Mouse (Mus musculus): Measurements from ENCODE around the gene Lenep. TPM values are rescaled to one million over a fixed set of nuclear protein-coding genes. Genes with fewer than 3 reads are reported as not detected.
A peak's percentile ranks its signal among the peaks of the same experiment; 100 is the strongest.

The Lenep gene
- total RNA-seq, 2 experiments from 2014 or later: 3.5 TPM; not detected in 1

- no peak for DNase-seq (ENCODE audit: low spot score in 2 of 2)
Observed at GRCm38 (mm10) chr3:89379388-89380131, 23.0 kb downstream of the Lenep start.

- peak; percentile 74 to 79 for DNase-seq (ENCODE audit: low spot score in 2 of 2)
Observed at GRCm38 (mm10) chr3:89378394-89379067, 24.1 kb downstream of the Lenep start.

GRCm38 (mm10) chr3:89377831-89378230 is 24.8 kb downstream of the Lenep start:
- DNase-seq (ENCODE audit: low spot score in 2 of 2): peak in 1 of 2 experiments; percentile 21

GRCm38 (mm10) chr3:89373581-89374231 is 28.9 kb downstream of the Lenep start:
- no peak for DNase-seq (ENCODE audit: low spot score in 2 of 2)

GRCm38 (mm10) chr3:89367338-89367737 is 35.3 kb downstream of the Lenep start:
- no peak for DNase-seq (ENCODE audit: low spot score in 2 of 2)

- no peak for DNase-seq (ENCODE audit: low spot score in 2 of 2)
Observed at GRCm38 (mm10) chr3:89365486-89366414, 36.8 kb downstream of the Lenep start.

GRCm38 (mm10) chr3:89365153-89365485 is 37.5 kb downstream of the Lenep start, which contains the start of gene Dcst1:
TSS of gene Dcst1 (minus strand) at chr3:89365253.
- DNase-seq (ENCODE audit: low spot score in 2 of 2): no peak

- no peak for DNase-seq (ENCODE audit: low spot score in 2 of 2)
Observed at GRCm38 (mm10) chr3:89364631-89365030, 38.0 kb downstream of the Lenep start.

GRCm38 (mm10) chr3:89361675-89362074 is 40.9 kb downstream of the Lenep start, which contains the start of gene Dcst2:
TSS of gene Dcst2 (plus strand) at chr3:89361975.
- DNase-seq (ENCODE audit: low spot score in 2 of 2): no peak

- no peak for DNase-seq (ENCODE audit: low spot score in 2 of 2)
Observed at GRCm38 (mm10) chr3:89360237-89360636, 42.4 kb downstream of the Lenep start.

GRCm38 (mm10) chr3:89359630-89360029 is 43.0 kb downstream of the Lenep start:
- peak in 1 of 2 experiments; percentile 8 for DNase-seq (ENCODE audit: low spot score in 2 of 2)

- peak in 1 of 2 experiments; percentile 8 for DNase-seq (ENCODE audit: low spot score in 2 of 2)
Observed at GRCm38 (mm10) chr3:89356029-89356428, 46.6 kb downstream of the Lenep start.

GRCm38 (mm10) chr3:89355512-89355902 is 47.1 kb downstream of the Lenep start:
- peak in 1 of 2 experiments; percentile 8 for DNase-seq (ENCODE audit: low spot score in 2 of 2)

- peak; percentile 89 to 90 for DNase-seq (ENCODE audit: low spot score in 2 of 2)
Observed at GRCm38 (mm10) chr3:89354816-89355511, 47.6 kb downstream of the Lenep start.

- no peak for DNase-seq (ENCODE audit: low spot score in 2 of 2)
Observed at GRCm38 (mm10) chr3:89351271-89351670, 51.3 kb downstream of the Lenep start.

Other genes starting within 250 kb of the Lenep start
- 10 to 100 TPM; 30.9 to 35.1 TPM for gene Hcn3, start 242.6 kb downstream of the Lenep start, total RNA-seq (2021)
- 10 to 100 TPM; 52.0 to 55.9 TPM for gene Clk2, start 238.0 kb downstream of the Lenep start, total RNA-seq (2021)
- gene Scamp3, start 225.3 kb downstream of the Lenep start, total RNA-seq (2021): 10 to 100 TPM; 79.4 to 79.6 TPM
- gene Fam189b, start 219.7 kb downstream of the Lenep start, total RNA-seq (2021): 10 to 100 TPM; 65.8 to 69.5 TPM
- gene Gba, start 199.9 kb downstream of the Lenep start, total RNA-seq (2021): 10 to 100 TPM; 57.9 to 58.7 TPM
- gene Thbs3, start 187.6 kb downstream of the Lenep start, total RNA-seq (2021): 10 to 100 TPM; 45.2 to 48.4 TPM
- 100 to 1,000 TPM in 1 of 2 experiments, 10 to 100 TPM in 1; 92.8 to 109 TPM for gene Mtx1, start 175.7 kb downstream of the Lenep start, total RNA-seq (2021)
- under 1 TPM; 0.66 to 0.89 TPM for gene Muc1, start 173.7 kb downstream of the Lenep start, total RNA-seq (2021)
- gene Krtcap2, start 156.8 kb downstream of the Lenep start, total RNA-seq (2021): 10 to 100 TPM; 72.8 to 95.1 TPM
- 100 to 1,000 TPM; 101 to 112 TPM for gene Trim46, start 156.5 kb downstream of the Lenep start, total RNA-seq (2021)
- gene Dpm3, start 143.4 kb downstream of the Lenep start, total RNA-seq (2021): 10 to 100 TPM; 53.3 to 66.3 TPM
- gene Slc50a1, start 132.2 kb downstream of the Lenep start, total RNA-seq (2021): 10 to 100 TPM; 27.6 to 29.8 TPM
- gene Efna1, start 121.7 kb downstream of the Lenep start, total RNA-seq (2021): 1 to 10 TPM; 6.4 to 7.2 TPM
- gene Efna3, start 79.8 kb downstream of the Lenep start, total RNA-seq (2021): 10 to 100 TPM; 59.9 to 63.1 TPM
- gene Efna4, start 64.8 kb downstream of the Lenep start, total RNA-seq (2021): 1 to 10 TPM; 2.7 to 3.4 TPM
- 100 to 1,000 TPM; 102 to 105 TPM for gene Adam15, start 52.8 kb downstream of the Lenep start, total RNA-seq (2021)
- gene Dcst2, start 40.8 kb downstream of the Lenep start, total RNA-seq (2021): under 1 TPM; 0.51 to 0.71 TPM
- under 1 TPM in 1 of 2 experiments, not detected in 1; 0.59 TPM for gene Dcst1, start 37.5 kb downstream of the Lenep start, total RNA-seq (2021)
- gene Zbtb7b, start 8.0 kb downstream of the Lenep start, total RNA-seq (2021): 1 to 10 TPM; 6.6 to 8.7 TPM
- 10 to 100 TPM; 28.8 to 33.6 TPM for gene Flad1, start 9.1 kb upstream of the Lenep start, total RNA-seq (2021)
- gene Cks1b, start 15.6 kb upstream of the Lenep start, total RNA-seq (2021): 10 to 100 TPM in 1 of 2 experiments, 1 to 10 TPM in 1; 9.8 to 10.9 TPM
- 10 to 100 TPM; 14.7 to 15.1 TPM for gene Shc1, start 15.7 kb upstream of the Lenep start, total RNA-seq (2021)
- gene Pygo2, start 27.4 kb upstream of the Lenep start, total RNA-seq (2021): 10 to 100 TPM; 48.5 to 52.3 TPM
- 10 to 100 TPM; 43.3 to 45.2 TPM for gene Pbxip1, start 33.9 kb upstream of the Lenep start, total RNA-seq (2021)
- gene Pmvk, start 51.7 kb upstream of the Lenep start, total RNA-seq (2021): 10 to 100 TPM; 44.0 to 46.9 TPM
- gene Kcnn3, start 117.4 kb upstream of the Lenep start, total RNA-seq (2021): 10 to 100 TPM; 28.5 to 30.3 TPM